Mouse (Mus musculus) left cerebral cortex, adult 9 months (tissue): ENCODE data around the gene Igfbp7.
A peak's percentile ranks its signal among the peaks of the same experiment; 100 is the strongest.

ENCODE experiments used
- DNase-seq, 2 experiments: peaks; one replicate each; pipeline ENCODE4 v3.0.0; 2022; ENCODE audit warnings: low spot score in 2 of 2

Igfbp7 gene

GRCm38 (mm10) chr5:77405455-77406057 lies 2.3 kb downstream of the Igfbp7 start:
- DNase-seq: no peak

GRCm38 (mm10) chr5:77404941-77405340 lies 2.9 kb downstream of the Igfbp7 start:
- no peak for DNase-seq

- DNase-seq: no peak
Measured at GRCm38 (mm10) chr5:77402901-77403300, 4.9 kb downstream of the Igfbp7 start.

- no peak for DNase-seq
Measured at GRCm38 (mm10) chr5:77402137-77402536, 5.7 kb downstream of the Igfbp7 start.

GRCm38 (mm10) chr5:77400823-77401222 lies 7.0 kb downstream of the Igfbp7 start:
- DNase-seq: no peak

- DNase-seq: no peak
Measured at GRCm38 (mm10) chr5:77400151-77400550, 7.7 kb downstream of the Igfbp7 start.

GRCm38 (mm10) chr5:77399076-77399475 lies 8.8 kb downstream of the Igfbp7 start:
- DNase-seq: no peak

GRCm38 (mm10) chr5:77398285-77399057 lies 9.4 kb downstream of the Igfbp7 start:
- DNase-seq: no peak

GRCm38 (mm10) chr5:77393990-77394618 lies 13.7 kb downstream of the Igfbp7 start:
- DNase-seq: peak in 1 of 2 experiments; percentile 24

GRCm38 (mm10) chr5:77393094-77393619 lies 14.7 kb downstream of the Igfbp7 start:
- no peak for DNase-seq

GRCm38 (mm10) chr5:77390272-77390671 lies 17.6 kb downstream of the Igfbp7 start:
- DNase-seq: no peak

GRCm38 (mm10) chr5:77388359-77388758 lies 19.5 kb downstream of the Igfbp7 start:
- no peak for DNase-seq

GRCm38 (mm10) chr5:77387414-77387704 lies 20.5 kb downstream of the Igfbp7 start:
- DNase-seq: no peak

GRCm38 (mm10) chr5:77386596-77387413 lies 21.0 kb downstream of the Igfbp7 start:
- DNase-seq: no peak

GRCm38 (mm10) chr5:77385900-77386595 lies 21.8 kb downstream of the Igfbp7 start:
- no peak for DNase-seq

- DNase-seq: no peak
Measured at GRCm38 (mm10) chr5:77385221-77385620, 22.6 kb downstream of the Igfbp7 start.

- no peak for DNase-seq
Measured at GRCm38 (mm10) chr5:77384724-77385123, 23.1 kb downstream of the Igfbp7 start.

- DNase-seq: no peak
Measured at GRCm38 (mm10) chr5:77383799-77384554, 23.9 kb downstream of the Igfbp7 start.

- no peak for DNase-seq
Measured at GRCm38 (mm10) chr5:77381686-77382085, 26.2 kb downstream of the Igfbp7 start.

- DNase-seq: no peak
Measured at GRCm38 (mm10) chr5:77381283-77381682, 26.6 kb downstream of the Igfbp7 start.
